Mouse (Mus musculus): Measurements from ENCODE around the gene Far2. TPM values are rescaled to one million over a fixed set of nuclear protein-coding genes. Genes with fewer than 3 reads are reported as not detected.
A peak's percentile ranks its signal among the peaks of the same experiment; 100 is the strongest.

Gene Far2
- polyA plus RNA-seq, 1 experiment from 2014 or later = 1.2 TPM

DNA sequence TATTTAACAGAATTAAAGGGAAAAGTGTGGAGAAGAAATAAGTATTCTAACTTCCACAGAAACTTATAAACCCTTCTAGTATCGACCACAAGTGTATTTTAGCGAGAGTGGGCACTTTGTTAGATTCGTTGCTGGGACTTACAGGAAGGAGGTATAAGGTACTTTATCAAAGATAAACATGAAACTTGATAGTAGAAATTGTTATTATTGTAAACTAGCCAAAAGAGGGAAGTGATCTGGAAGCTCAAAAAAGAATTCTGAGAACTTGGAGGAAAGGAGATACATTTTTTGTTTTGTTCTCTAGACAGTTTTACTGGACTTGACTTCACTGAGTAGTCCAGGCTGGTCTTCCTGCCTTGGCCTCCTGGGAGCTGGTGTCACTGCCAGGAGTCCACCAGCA is 125.8 kb downstream of the Far2 start:
- TF ChIP-seq EP300 (IDR thresholded peaks at IDR 0.05; ENCODE audit: low read depth) = no peak
- TF ChIP-seq CTCF (IDR thresholded peaks at IDR 0.05; ENCODE audit: low read depth) = no peak

DNA sequence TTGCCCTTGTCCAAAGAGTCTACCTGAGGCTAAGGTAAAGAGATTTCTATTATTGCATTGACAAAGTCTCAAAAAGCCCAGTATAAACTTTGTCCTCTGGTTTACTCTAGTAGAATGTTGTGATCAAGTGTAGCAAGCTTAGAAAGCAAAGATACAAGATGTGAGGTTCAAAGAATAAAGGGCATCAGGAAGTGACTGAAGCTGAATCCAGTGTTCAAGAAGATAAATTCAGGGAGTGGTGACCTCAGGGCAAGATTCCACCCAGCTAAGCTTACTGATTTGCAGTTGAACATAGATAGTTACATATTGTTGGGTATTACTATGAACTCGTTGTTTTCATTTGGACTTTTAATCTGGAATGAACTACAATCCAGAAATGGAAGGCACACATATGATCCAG is 138.6 kb downstream of the Far2 start:
- 81% methylated on average over 1 of the region's 1 CpGs for WGBS (ENCODE audit: insufficient replicate concordance)
- no peak for ATAC-seq

More for the DNA sequence above, 125.8 kb downstream of the Far2 start:
- Histone ChIP-seq H3K4me3 (ENCODE audit: low read depth, low read length) (no peak overlapping the region), H3K36me3 (replicated peaks; ENCODE audit: insufficient read depth, low read length) (no peaks in the 10 kb centered on the region), H3K4me1 (ENCODE audit: insufficient read depth) (no peaks in the 10 kb centered on the region), H3K4me2 (ENCODE audit: low read depth, low read length) (no peak overlapping the region), H3K27me3 (ENCODE audit: insufficient read depth, low read length) (no peaks in the 10 kb centered on the region), H3K9me3 (ENCODE audit: low read length) (no peaks in the 10 kb centered on the region), H3K9ac (replicated peaks) (no peak overlapping the region), H3K27ac (ENCODE audit: low read depth) (no peak overlapping the region)
- ATAC-seq = no peak
- DNase-seq = no peak
- WGBS (ENCODE audit: insufficient replicate concordance) = 43% methylated on average over 3 of the region's 3 CpGs

DNA sequence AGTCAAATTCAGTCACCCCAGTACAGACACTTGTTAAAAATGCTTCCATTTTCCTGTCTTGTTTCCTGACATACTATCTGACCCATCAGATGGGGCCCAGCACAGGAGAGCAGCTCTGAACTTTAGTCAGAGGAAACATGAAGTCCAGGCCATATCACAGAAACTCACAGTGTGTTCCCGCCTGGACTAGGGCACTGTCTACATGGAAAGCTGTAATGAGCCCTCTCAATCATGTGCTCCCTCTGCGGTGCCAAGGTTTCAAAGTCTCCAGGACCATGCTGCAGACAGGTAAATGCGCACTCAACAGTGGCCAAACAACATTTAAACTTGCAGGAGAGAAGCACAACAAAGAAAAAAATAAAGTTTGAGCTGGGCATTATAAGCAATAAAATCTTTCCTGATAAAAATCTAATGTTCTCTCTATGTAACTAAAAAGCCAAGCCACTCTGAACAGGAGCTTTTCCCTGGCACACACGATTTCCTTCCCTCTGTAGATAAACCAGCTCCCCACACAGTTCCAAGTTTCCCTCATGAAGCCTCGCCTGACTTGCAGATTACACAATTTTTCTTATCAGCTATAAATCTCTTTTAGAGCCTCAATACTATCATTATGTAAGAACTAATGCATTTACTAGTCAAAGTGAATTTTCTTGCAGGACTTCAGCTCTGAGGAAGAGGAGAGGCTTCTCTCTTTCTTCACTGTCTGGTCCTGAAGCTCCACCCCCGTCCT is 147.1 kb downstream of the Far2 start:
- no peak for TF ChIP-seq CTCF (IDR thresholded peaks at IDR 0.05; ENCODE audit: low read depth)
- TF ChIP-seq EP300 (IDR thresholded peaks at IDR 0.05; ENCODE audit: low read depth) = no peak
- H3K4me3 ChIP-seq (ENCODE audit: low read depth, low read length) = no peak overlapping the region
- peaks cover 56% of the 10 kb centered on the region for H3K36me3 ChIP-seq (replicated peaks; ENCODE audit: insufficient read depth, low read length)
- no peaks in the 10 kb centered on the region for H3K9me3 ChIP-seq (ENCODE audit: low read length)
- H3K27ac ChIP-seq (ENCODE audit: low read depth) = no peak overlapping the region
- ATAC-seq (peak; percentile 58), DNase-seq (no peak)
- H3K9ac ChIP-seq (replicated peaks) = no peak overlapping the region
- no peaks in the 10 kb centered on the region for H3K4me1 ChIP-seq (ENCODE audit: insufficient read depth)
- WGBS (ENCODE audit: insufficient replicate concordance) = 75% methylated on average over 6 of the region's 6 CpGs
- no peak overlapping the region for H3K4me2 ChIP-seq (ENCODE audit: low read depth, low read length)
- no peaks in the 10 kb centered on the region for H3K27me3 ChIP-seq (ENCODE audit: insufficient read depth, low read length)

More for the DNA sequence above, 138.6 kb downstream of the Far2 start:
- Histone ChIP-seq H3K4me1 (ENCODE audit: insufficient read depth) (no peaks in the 10 kb centered on the region), H3K27ac (ENCODE audit: low read depth) (no peak overlapping the region), H3K36me3 (replicated peaks; ENCODE audit: insufficient read depth, low read length) (peaks cover 62% of the 10 kb centered on the region), H3K4me3 (ENCODE audit: low read depth, low read length) (no peak overlapping the region), H3K9me3 (ENCODE audit: low read length) (no peaks in the 10 kb centered on the region), H3K27me3 (ENCODE audit: insufficient read depth, low read length) (no peaks in the 10 kb centered on the region), H3K9ac (replicated peaks) (no peak overlapping the region), H3K4me2 (ENCODE audit: low read depth, low read length) (no peak overlapping the region)
- TF ChIP-seq EP300 (IDR thresholded peaks at IDR 0.05; ENCODE audit: low read depth) (no peak), CTCF (IDR thresholded peaks at IDR 0.05; ENCODE audit: low read depth) (no peak)
- no peak for DNase-seq

DNA sequence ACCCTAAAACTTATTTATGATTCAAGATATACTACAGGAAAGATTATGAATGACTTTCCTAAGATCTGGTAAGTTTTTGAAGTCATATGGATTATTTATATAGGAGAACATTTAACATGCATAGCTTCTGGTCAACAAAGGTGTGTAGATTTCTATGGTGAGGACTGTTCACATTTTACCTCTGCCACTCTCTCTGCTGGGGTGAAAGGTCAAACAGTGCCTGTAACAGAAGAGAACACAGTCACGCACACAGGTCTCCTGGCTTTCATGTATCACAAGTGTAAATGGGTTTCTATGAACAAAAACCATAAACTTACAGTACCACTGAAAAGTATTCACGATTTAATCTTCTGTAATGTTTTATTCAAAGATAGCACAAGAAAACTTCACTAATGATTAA is 152.1 kb downstream of the Far2 start:
- no peak overlapping the region for H3K4me3 ChIP-seq (ENCODE audit: low read depth, low read length)
- 69% methylated on average over 2 of the region's 2 CpGs for WGBS (ENCODE audit: insufficient replicate concordance)
- H3K4me1 ChIP-seq (ENCODE audit: insufficient read depth) = no peaks in the 10 kb centered on the region
- H3K36me3 ChIP-seq (replicated peaks; ENCODE audit: insufficient read depth, low read length) = peaks cover 49% of the 10 kb centered on the region
- ATAC-seq (peak; percentile 70), DNase-seq (no peak)
- TF ChIP-seq CTCF (IDR thresholded peaks at IDR 0.05; ENCODE audit: low read depth) (no peak), EP300 (IDR thresholded peaks at IDR 0.05; ENCODE audit: low read depth) (no peak)
- H3K4me2 ChIP-seq (ENCODE audit: low read depth, low read length) = no peak overlapping the region
- H3K27me3 ChIP-seq (ENCODE audit: insufficient read depth, low read length) = no peaks in the 10 kb centered on the region
- no peaks in the 10 kb centered on the region for H3K9me3 ChIP-seq (ENCODE audit: low read length)
- H3K27ac ChIP-seq (ENCODE audit: low read depth) = peak overlapping the region; percentile 74
- H3K9ac ChIP-seq (replicated peaks) = no peak overlapping the region

DNA sequence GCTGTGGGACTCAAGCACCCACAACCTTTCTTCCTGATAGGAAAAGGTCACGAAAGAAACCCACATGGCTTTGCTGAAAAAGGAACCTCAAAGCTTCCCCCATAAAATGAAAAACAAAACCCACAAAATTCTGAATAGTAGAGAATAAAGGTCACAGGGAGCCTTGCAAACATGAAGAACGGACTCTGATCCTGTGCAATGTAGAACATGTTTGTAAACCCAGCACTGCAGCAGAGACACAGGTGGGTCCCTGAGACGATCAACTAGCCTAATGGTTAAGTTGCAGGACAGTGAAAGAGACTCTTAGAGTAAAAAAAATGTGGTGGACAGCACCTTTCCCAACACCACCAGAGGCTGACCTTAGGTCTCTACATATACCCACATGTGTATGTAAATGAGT is 152.7 kb downstream of the Far2 start:
- TF ChIP-seq EP300 (IDR thresholded peaks at IDR 0.05; ENCODE audit: low read depth) (no peak), CTCF (IDR thresholded peaks at IDR 0.05; ENCODE audit: low read depth) (no peak)
- Histone ChIP-seq H3K4me2 (ENCODE audit: low read depth, low read length) (no peak overlapping the region), H3K4me1 (ENCODE audit: insufficient read depth) (no peaks in the 10 kb centered on the region), H3K36me3 (replicated peaks; ENCODE audit: insufficient read depth, low read length) (peaks cover 47% of the 10 kb centered on the region), H3K27me3 (ENCODE audit: insufficient read depth, low read length) (no peaks in the 10 kb centered on the region), H3K27ac (ENCODE audit: low read depth) (peak overlapping the region; percentile 74), H3K4me3 (ENCODE audit: low read depth, low read length) (no peak overlapping the region), H3K9ac (replicated peaks) (no peak overlapping the region), H3K9me3 (ENCODE audit: low read length) (no peaks in the 10 kb centered on the region)
- 78% methylated on average over 3 of the region's 3 CpGs for WGBS (ENCODE audit: insufficient replicate concordance)
- DNase-seq (no peak), ATAC-seq (peak; percentile 78)

DNA sequence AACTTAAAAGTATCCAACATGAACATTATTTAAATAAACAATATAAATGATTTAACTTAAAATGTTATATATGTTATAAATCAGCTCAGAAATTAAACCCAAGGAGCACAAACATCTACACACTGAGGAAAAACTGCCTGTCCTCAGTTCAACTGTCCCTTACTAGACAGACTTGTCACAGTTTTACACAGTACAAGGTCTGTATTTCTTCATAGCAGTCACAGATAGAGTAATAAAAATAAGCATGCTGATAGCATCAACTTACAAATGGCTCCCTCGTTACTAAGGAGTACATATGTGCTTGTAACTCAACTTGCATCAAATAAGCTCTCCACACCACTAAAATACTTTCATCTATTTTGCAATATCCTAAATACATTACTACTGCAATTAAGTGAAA is 158.1 kb downstream of the Far2 start:
- no peak for DNase-seq
- H3K27me3 ChIP-seq (ENCODE audit: insufficient read depth, low read length) = no peaks in the 10 kb centered on the region
- no peaks in the 10 kb centered on the region for H3K9me3 ChIP-seq (ENCODE audit: low read length)
- H3K4me1 ChIP-seq (ENCODE audit: insufficient read depth) = peaks cover 5% of the 10 kb centered on the region
- H3K4me2 ChIP-seq (ENCODE audit: low read depth, low read length) = no peak overlapping the region
- no peak overlapping the region for H3K27ac ChIP-seq (ENCODE audit: low read depth)
- H3K9ac ChIP-seq (replicated peaks) = no peak overlapping the region
- peaks cover 30% of the 10 kb centered on the region for H3K36me3 ChIP-seq (replicated peaks; ENCODE audit: insufficient read depth, low read length)
- TF ChIP-seq EP300 (IDR thresholded peaks at IDR 0.05; ENCODE audit: low read depth) (no peak), CTCF (IDR thresholded peaks at IDR 0.05; ENCODE audit: low read depth) (no peak)
- 83% methylated on average over 1 of the region's 1 CpGs for WGBS (ENCODE audit: insufficient replicate concordance)
- H3K4me3 ChIP-seq (ENCODE audit: low read depth, low read length) = no peak overlapping the region
- no peak for ATAC-seq
